Mouse (Mus musculus) small intestine, adult 2 months (tissue): Measurements from ENCODE around the gene Strn4. TPM values are rescaled to one million over a fixed set of nuclear protein-coding genes. Genes with fewer than 3 reads are reported as not detected.
A peak's percentile ranks its signal among the peaks of the same experiment; 100 is the strongest.

ENCODE experiments used
- H3K27ac ChIP-seq: fragments of 200-500 bp; 2 replicates; pipeline ENCODE4 v1.5.1; 2012; ENCODE audit warnings: low read depth, low read length, control low read depth, inconsistent platforms; ENCODE audit not compliant: insufficient read depth
- H3K27me3 ChIP-seq: fragments of 200-500 bp; 2 replicates; pipeline ENCODE4 v1.6.1; 2012; ENCODE audit warnings: mild to moderate bottlenecking, moderate library complexity, low read length, inconsistent platforms; ENCODE audit not compliant: control insufficient read depth, insufficient read depth
- H3K36me3 ChIP-seq: fragments of 200-500 bp; 2 replicates; pipeline ENCODE4 v1.6.1; 2012; ENCODE audit warnings: mild to moderate bottlenecking, low read length, control low read depth, inconsistent platforms; ENCODE audit not compliant: control insufficient read depth, insufficient read depth
- H3K4me1 ChIP-seq: fragments of 200-500 bp; 2 replicates; pipeline ENCODE4 v1.6.1; 2012; ENCODE audit warnings: low read length, inconsistent platforms, mixed read lengths; ENCODE audit not compliant: control insufficient read depth, insufficient read depth, insufficient read length
- H3K4me3 ChIP-seq: fragments of 200-500 bp; 2 replicates; pipeline ENCODE4 v1.5.1; 2012; ENCODE audit warnings: low read depth, mild to moderate bottlenecking, control low read depth, inconsistent platforms, low read length, moderate library complexity
- CTCF ChIP-seq: fragments of 200-500 bp; IDR thresholded peaks from 2 replicates; pipeline ENCODE4 v1.5.1; 2012; ENCODE audit warnings: low read depth, mild to moderate bottlenecking, control low read depth, inconsistent platforms, low read length, moderate library complexity, mixed read lengths; ENCODE audit not compliant: insufficient replicate concordance, insufficient read length; ENCODE audit errors: extremely low read depth
- POLR2A ChIP-seq: fragments of 200-500 bp; IDR thresholded peaks from 2 replicates; pipeline ENCODE4 v1.6.1; 2012; ENCODE audit warnings: low read depth, mild to moderate bottlenecking, control low read depth, inconsistent platforms, low read length, moderate library complexity
- WGBS: fragments of 180-500 bp; shearing (Covaris S2); methylation state at CpG from one replicate; pipeline ENCODE4 v1.1.7; 2018; 5-methylcytosine and 5-hydroxymethylcytosine counted together
- polyA plus RNA-seq: library from polyadenylated mRNA; depleted of rRNA; stranded (reverse); fragments of >200 nt; gene quantifications from 2 replicates; pipeline ENCODE4 v1.2.3, GENCODE M21; 2012

Strn4 gene
- polyA plus RNA-seq, 1 experiment: 119 TPM

DNA sequence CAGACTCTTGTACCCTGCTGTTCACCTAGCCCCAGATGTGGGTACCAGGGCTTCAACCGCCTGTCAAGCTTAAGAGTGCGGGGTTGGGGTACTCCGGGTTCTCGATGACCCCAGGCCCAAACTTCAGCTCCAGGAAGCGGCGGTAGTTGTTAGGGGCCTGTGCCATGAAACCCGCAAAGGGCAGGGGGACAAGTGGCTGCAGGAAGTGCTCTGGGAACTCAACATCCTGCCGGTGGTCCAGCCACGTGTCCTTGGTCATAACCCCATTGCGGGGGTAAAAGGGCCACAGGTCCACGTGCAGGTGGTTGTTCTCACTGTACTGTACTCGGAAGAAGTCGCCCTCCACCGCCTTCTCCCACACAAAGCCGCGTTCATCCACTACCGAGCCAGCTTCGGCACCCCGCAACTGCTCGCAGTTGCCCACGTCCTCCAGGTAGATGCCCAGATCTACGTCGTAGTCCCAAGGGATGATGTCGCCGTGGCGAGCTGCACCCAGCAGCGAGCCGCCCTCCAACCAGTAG is 5.2 kb upstream of the Strn4 start:
- H3K27me3 ChIP-seq: no peaks in the 10 kb centered on the region
- TF ChIP-seq POLR2A (no peak), CTCF (no peak)
- H3K36me3 ChIP-seq: peaks cover 5% of the 10 kb centered on the region; the same call in 1 of the 2 replicates
- WGBS: 93% methylated on average over 28 of the region's 28 CpGs
- H3K4me1 ChIP-seq: peaks cover 2% of the 10 kb centered on the region; the same call in 1 of the 2 replicates
- H3K4me3 ChIP-seq: no peak overlapping the region
- no peak overlapping the region for H3K27ac ChIP-seq

DNA sequence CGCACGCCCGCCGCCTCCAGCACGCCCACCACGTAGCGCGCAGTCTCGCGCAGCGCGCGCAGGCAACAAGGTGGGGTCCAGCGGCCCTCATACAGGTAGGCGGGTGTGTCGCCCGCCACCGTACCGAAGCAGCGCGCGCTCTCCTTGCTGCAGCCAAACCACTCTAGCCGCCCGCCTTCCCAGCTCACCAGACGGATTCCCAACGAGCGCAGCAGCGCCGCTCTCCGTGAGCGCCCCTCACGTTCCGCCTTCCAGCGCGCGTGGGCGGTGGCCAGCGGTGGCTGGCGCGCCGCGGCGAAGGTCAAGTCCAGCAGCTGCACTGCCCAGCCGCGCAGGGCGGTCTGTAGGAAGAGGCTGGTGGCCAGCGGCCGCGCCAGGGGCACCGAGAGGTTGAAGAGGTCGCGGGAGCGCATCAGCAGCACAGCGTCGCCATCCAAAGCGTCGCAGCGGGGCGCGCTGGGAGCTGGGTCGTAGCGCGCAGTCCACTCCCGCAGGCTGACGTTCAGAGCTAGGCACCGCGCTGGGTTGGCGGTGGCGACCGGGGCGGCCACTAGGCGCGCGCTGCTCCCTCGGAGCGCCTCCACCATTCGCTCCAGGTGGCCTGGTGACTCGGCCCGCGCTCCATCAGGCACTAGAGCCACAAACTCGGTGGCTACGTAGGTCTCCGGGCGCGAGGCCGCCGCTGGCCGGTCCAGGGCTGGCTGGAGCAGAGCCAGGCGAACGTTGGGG is 4.6 kb upstream of the Strn4 start:
- H3K36me3 ChIP-seq: peaks cover 5% of the 10 kb centered on the region; the same call in 1 of the 2 replicates
- 82% methylated on average over 90 of the region's 90 CpGs for WGBS
- no peak overlapping the region for H3K4me3 ChIP-seq
- H3K27ac ChIP-seq: no peak overlapping the region
- H3K27me3 ChIP-seq: no peaks in the 10 kb centered on the region
- peaks cover 2% of the 10 kb centered on the region; the same call in 1 of the 2 replicates for H3K4me1 ChIP-seq
- TF ChIP-seq CTCF: no peak
- no peak for TF ChIP-seq POLR2A

DNA sequence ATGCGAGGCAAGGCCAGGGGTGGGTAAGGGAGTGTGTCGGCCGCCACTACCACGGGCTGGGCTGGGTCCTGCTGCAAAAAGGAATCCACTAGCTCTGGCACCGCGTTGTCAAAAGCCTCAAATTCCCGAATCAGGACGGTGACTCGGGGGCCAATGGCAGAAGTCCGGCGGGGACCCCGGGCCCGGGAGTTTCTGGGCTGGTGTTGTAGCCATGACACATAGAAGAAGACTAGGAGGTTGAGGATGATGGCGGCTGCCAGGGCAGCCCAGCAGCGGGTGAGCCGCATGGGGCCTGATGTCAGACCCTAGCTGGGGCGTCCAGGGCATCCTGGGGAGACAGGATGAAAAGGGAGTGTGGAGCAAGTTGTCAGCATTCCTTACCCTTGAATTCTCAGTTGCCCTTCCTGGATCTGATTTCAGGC is 4.0 kb upstream of the Strn4 start:
- H3K4me1 ChIP-seq: peaks cover 2% of the 10 kb centered on the region; the same call in 1 of the 2 replicates
- no peak overlapping the region for H3K27ac ChIP-seq
- no peaks in the 10 kb centered on the region for H3K27me3 ChIP-seq
- 78% methylated on average over 17 of the region's 17 CpGs for WGBS
- no peak overlapping the region for H3K4me3 ChIP-seq
- H3K36me3 ChIP-seq: peaks cover 5% of the 10 kb centered on the region; the same call in 1 of the 2 replicates
- TF ChIP-seq CTCF: no peak
- no peak for TF ChIP-seq POLR2A

DNA sequence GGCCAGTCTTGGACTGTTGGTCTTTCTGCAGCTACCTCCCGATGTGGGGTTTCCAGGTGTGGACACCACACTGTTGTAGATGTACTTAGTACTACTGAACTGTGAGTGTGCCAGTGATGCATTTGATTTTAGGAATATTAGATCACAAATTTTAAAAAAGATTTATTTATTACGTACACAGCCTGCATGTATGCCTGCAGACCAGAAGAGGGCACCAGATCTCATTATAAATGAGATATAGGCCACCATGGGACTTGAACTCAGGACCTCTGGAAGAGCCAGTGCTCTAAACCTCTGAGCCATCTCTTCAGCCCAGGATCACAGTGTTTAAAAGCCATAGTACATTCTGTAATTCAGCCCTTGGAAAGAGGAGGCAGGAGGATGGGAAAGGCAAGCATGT is 3.2 kb upstream of the Strn4 start:
- no peak for TF ChIP-seq CTCF
- no peak for TF ChIP-seq POLR2A

DNA sequence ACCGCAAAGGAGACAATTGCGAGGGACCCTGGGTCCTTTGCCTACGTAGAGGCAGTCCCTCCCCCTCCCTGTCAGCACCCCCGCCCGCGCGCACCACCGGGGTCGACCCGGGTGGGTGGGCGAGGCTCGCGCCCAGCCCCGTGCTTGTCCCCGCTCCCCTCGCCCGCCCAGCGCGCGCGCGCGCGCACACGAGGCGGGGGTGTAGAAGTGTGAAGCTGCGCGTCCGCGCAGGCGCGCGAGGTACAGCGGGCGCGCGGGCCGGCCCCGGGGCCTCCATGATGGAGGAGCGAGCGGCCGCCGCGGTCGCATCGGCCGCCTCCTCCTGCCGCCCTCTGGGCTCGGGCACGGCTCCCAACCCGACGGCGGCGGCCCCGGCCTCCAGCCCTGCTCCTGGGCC is 387 bp downstream of the Strn4 start:
- Histone ChIP-seq H3K4me1 (peaks cover 12% of the 10 kb centered on the region; the same call in 1 of the 2 replicates), H3K36me3 (peaks cover 2% of the 10 kb centered on the region; the same call in 1 of the 2 replicates), H3K4me3 (peak overlapping the region; percentile 95), H3K27me3 (no peaks in the 10 kb centered on the region), H3K27ac (peak overlapping the region; percentile 59)
- WGBS: under 1% methylated on average over 45 of the region's 55 CpGs
- TF ChIP-seq POLR2A (peak; percentile 45; the same call in 1 of the 2 replicates), CTCF (no peak)

More for the DNA sequence above, 3.2 kb upstream of the Strn4 start:
- no peaks in the 10 kb centered on the region for H3K27me3 ChIP-seq
- H3K4me1 ChIP-seq: peaks cover 2% of the 10 kb centered on the region; the same call in 1 of the 2 replicates
- no peak overlapping the region for H3K27ac ChIP-seq
- no peak overlapping the region for H3K4me3 ChIP-seq
- 79% methylated on average over 2 of the region's 2 CpGs for WGBS
- H3K36me3 ChIP-seq: peaks cover 5% of the 10 kb centered on the region; the same call in 1 of the 2 replicates

DNA sequence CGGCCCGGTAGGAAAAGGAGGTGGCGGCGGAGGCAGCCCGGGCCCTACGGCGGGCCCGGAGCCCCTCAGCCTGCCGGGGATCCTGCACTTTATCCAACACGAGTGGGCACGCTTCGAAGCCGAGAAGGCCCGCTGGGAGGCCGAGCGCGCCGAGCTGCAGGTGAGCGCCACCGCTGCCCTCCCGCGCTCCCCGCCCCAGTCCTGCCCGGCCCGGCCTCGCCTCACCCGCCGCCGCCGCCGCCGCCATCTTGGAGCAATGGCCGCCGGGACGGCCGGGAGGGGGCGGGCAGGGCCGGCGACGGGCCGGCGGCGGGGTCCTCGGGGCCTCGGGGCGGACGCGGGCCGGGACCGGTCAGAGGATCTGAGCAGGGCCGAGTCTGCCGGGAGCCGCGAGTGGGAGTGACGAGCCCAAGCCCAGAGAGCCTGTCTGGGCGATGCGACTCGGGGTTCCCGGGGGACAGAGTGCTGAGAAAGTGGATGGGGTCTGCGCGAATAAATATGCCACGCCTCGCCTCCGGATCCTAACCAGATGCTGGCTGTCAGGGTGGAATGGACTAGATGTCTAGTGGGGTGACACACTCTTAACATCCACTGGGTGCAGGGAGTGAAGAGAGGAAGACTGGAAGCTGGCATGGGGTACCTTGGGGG is 910 bp downstream of the Strn4 start, which contains the start of gene Fkrp:
Fkrp (minus strand) TSS at position 258 of the 648 bp plus-strand sequence.
- peak within 1 kb of the TSS; percentile 95 for H3K4me3 ChIP-seq
- peak within 1 kb of the TSS; percentile 59 for H3K27ac ChIP-seq
- no peak for TF ChIP-seq CTCF
- H3K27me3 ChIP-seq: no peaks in the 10 kb centered on the region
- H3K36me3 ChIP-seq: no peaks in the 10 kb centered on the region
- WGBS: under 1% methylated on average over 64 of the region's 64 CpGs
- peaks cover 15% of the 10 kb centered on the region; the same call in 1 of the 2 replicates for H3K4me1 ChIP-seq

DNA sequence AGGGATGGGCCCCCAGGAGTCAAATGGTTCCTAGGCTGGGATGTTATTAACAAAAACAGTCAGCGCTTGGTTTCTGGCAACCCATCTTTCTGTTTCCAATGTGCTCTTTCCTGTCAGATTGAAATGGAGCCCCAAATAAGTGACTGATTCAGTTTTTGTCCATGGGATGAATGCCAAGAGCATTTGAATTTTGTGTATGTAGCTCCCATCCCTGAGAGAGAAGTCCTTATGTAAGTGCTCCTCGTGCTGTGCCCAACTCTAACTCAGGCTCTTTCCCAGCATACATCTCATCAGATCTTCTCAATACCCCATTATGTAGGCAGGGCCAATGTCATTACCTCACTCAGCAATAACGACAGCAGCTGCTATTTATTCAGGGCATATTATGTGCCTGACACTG is 2.0 kb downstream of the Strn4 start:
- WGBS: 36% methylated on average over 3 of the region's 3 CpGs
- H3K27me3 ChIP-seq: no peaks in the 10 kb centered on the region
- no peak overlapping the region; the same call in 1 of the 2 replicates for H3K4me3 ChIP-seq
- H3K27ac ChIP-seq: no peak overlapping the region
- H3K36me3 ChIP-seq: no peaks in the 10 kb centered on the region
- peaks cover 15% of the 10 kb centered on the region; the same call in 1 of the 2 replicates for H3K4me1 ChIP-seq
- TF ChIP-seq CTCF: no peak
- no peak for TF ChIP-seq POLR2A
